Mouse (Mus musculus): ENCODE measurements at regions not wholly inside any gene's neighbourhood (a gene's known extent, or its start where the extent isn't known, plus 50 kb on each side); places are given as distances from the start of the nearest gene placed in this dataset.
"Not testable (repeated sequence)": the region's sequence is repeated elsewhere in the genome, so short reads cannot be mapped to it uniquely, and the experiment has no call there.

DNA sequence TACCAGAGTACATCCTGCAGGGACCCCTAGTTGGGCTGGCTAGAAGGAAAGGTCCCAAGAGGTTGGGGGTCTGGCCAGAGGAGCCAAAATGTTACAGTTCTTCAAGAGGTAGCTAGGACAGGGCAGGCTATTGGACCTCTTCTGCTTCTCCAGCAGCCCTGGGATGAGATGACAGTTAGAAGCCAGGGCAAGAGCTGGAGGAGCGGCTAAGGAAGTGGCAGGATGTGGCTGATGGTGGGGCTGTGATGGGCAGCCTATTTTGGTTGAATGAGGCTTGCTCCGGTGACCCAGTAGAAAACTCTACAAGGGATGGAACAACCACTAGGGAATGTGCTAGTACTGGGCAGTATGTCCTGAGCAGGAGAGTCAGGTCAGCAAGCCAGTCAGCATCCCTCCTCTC, 82.8 kb downstream of the Ddx11 start:
- DNase-seq (ENCODE audit: low spot score in 2 of 2) = no peak

DNA sequence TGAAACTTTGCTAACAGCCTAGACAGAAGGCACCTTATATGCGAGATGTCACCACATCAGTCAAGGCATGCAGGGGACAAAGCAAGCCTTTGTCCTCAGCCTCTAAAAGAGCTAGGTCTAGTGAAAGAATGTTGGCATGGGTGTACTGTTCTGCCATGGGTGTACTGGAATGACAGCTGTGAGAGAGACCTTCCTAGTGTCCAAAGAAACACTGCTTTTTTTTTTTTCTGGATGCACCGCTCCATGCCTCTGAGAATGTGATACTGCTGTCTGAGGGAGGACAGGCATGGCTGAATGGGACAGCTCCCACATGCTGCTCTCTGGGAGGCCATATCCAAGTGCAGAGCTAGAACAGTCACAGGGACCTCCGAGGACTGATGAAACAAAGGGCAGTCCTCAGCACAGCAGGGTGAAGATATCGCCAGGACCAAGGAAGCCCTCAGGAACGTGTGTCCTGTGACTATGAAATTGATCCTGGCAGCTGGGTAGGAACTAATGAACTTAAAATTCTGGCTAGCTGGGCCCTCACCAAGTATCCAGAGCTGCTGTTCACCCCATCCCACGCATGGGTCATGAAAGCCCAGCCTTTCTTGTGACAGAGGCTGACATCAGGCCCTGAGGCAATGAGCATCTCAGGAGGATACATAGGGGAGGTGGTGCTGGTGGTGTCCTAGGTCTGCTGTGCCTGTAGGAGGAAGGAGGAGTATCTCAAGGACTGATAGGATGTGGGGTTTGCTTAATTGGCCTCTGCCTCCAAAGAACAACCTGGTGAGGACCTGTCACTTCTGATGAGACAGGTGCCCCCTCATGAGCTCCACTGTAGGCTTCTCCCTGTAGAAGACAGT, 84.6 kb downstream of the Ddx11 start:
- DNase-seq (ENCODE audit: low spot score in 2 of 2) = not testable (repeated sequence)

DNA sequence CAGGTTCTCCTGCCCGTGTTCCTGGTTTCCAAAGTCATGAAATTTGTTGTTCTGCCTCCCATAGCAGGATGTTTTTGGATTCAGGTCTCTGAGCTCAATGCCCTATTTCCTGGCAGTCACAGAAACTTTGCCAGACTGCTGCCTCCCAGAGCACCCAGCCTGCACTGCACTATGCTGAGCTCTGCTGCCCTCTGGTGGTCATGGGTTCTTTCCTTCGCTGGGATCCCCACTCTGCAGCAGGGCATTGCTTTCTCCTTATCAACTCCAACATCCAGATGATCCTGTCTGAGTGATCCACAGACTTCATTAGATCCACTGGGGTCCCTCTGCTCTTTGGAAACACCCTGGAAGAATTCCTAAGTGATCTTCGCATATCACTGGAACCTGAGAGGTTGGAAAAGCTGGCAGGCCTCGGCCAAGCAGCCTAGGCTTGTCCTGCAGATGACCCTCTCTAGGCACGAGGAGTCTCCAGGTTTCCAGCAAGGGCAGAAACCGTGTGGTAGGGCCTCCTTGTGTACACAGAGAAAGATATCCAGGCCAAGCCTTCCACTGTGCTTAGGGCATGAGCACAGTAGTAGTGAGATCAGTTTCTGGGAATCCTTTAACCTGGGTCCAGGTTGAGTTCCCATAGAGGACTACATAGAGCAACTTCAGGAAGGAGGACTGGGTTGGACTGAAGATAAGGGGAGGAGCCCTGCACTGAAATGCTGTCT, 85.6 kb downstream of the Ddx11 start:
- DNase-seq (ENCODE audit: low spot score in 2 of 2) = not testable (repeated sequence)

DNA sequence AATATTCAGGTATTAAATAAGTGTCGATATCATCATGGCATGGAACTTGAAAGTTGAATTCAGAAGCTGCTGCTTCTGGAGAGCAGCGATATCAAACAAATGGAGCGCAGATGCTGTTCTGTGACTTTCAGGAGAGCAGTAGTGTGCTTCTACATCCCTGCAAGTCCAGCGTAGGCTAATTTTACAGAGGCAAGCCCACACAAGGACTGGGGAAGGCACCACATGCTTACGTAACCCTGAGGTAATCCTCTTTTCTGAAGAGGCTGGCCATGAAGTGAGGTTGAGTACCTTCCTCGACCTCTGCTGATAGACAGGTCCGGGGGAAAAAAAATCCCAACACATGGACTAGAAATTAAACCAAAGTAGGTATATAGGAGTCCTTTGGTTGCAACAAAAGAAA, 88.2 kb downstream of the Ddx11 start:
- DNase-seq (ENCODE audit: low spot score in 2 of 2) = no peak

DNA sequence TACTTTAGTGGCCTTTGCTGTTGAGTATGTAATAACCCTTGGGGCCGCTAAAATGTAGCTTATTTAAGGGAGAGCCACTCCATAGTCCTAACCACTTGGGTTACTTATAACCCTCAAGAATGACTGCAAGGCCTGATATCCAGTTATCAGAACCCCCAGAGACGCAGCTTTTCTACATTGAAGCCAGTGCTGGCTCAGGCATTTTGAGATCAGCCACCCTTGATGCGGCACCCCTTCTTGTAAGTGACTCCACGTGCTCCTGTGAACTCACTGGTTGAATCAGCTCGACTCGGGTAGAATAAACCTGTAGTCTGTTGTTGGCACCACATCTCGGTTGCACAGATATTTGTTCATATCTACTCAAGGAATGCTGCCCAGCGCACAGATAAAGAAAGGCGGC, 89.3 kb downstream of the Ddx11 start:
- no peak for DNase-seq (ENCODE audit: low spot score in 2 of 2)

DNA sequence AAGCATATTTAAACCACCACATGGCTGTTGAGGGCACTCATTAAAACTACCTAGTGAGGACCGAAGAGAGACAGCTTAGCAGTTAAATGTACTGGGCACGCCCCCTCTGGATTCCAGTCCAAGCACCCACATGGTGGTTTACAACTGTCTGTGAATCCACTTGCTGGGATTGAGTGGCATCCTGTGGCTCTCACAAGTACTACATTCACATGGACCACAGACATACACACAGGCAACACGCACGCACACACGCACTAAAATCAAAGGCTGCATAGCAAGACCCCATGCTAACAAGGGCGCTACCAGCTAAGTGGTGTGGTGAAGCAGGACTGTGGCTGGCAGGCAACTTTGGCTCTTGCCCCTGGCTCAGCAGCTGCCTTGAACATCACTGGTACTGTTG, 95.0 kb downstream of the Ddx11 start:
- no peak for DNase-seq (ENCODE audit: low spot score in 2 of 2)

DNA sequence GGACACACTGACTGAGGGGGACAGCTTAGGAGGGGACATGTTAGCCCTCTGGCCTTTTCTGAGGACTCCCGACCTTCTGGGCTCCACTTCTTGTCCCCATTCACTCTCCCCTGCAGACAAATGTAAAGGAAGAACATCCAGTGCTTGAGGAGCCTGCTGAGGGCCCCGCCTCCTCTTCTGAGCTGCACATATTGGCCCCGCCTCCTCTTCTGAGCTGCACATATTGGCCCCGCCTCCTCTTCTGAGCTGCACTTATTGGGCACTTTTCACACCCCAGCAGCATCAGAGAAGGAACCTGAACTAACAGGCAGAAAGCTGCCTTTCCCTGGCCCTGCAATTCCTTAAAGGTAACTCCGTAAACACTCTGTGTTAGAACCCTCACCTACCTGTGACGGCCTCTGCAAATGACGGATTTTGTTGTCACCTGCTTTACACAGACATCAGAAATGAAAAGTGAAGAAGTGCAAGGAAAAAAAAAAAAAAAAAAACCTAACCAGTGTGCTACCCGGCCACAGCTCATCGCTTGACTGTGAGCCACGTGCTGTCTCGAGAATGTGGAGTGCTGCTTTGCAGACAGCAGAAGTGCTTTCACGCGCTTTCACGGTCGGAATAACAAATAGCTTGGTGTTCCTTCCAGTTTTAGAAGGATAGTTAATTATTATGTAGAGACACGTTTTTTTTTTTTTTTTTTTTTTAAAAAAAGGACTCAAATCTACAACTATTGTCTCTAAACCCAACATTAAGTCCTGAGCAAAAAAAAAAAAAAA, 96.5 kb downstream of the Ddx11 start:
- DNase-seq (ENCODE audit: low spot score in 2 of 2) = no peak

DNA sequence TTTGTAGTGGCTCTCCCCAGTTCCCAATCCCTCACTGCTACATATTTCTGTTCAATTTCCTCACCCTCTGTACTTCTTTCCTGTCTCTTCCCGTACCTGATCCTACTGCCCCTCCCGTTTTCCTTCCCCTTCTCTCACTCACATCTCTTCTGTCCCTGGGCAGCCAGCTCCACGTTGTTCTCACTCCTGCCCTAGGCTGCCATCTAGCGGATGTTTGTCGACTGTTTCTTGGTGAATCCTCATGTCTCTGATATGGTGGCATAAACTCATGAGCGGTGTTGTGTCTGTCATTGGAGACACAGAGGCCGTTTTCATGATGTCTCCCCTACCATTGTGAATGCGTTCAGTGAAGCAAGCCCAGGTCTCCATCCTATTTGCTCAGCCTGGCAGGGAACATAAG, 97.9 kb downstream of the Ddx11 start:
- peak; percentile 75 to 83 for DNase-seq (ENCODE audit: low spot score in 2 of 2)

DNA sequence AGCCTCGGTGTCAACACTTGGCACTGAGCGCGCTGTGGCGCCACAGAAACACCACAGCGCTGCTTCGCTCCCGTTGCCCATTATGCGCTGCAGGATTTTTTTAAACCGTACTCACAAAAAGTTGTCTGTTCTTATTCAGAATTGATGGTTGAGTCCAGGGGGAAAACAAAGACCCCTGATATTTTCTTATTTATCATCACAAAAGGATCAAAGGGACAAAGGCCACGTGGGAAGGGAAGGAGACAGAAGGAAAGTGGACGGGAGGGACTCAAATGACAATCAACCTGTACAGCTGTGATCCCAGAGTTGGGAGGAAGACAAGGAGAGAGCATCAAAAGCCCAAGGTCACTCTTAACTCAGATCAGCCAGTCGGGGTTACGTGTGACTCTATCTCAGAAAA, 100.4 kb downstream of the Ddx11 start:
- no peak for DNase-seq (ENCODE audit: low spot score in 2 of 2)

DNA sequence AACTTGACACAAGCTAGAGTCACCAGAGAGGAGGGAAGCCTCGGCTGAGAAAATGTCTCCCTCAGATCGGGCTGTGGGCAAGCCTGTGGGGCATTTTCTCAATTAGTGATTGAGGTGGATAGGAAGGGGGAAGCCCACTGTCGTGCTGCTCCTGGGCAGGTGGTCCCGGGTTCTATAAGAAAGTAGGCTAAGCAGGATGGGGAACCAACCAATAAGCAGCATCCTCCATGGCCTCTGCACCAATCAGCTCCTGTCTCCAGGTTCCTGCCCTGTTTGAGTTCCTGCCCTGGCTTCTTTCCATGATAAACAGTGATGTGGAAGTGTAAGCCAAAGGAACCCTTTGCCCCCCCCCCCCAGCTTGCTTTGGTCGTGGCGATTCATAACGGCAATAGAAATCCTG, 100.9 kb downstream of the Ddx11 start:
- no peak for DNase-seq (ENCODE audit: low spot score in 2 of 2)

DNA sequence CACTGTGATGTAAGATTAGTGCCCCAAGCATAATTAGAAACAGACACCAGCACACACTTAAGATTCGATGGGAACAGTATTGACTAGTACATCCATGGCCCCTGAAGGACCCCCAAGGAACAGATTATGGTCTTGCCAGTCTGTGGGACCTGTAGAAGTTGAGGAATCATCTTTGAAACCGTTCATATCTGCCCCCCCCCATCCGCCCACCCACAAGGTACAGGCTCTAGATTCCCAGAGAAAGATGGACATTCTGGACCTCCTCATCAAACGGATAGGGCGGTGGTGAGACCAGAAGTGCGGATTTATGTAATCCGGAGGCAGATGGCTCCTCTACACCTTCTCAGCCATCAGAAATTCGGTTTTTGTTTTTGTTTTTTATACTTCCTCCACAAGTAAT, 109.1 kb downstream of the Ddx11 start:
- no peak for DNase-seq (ENCODE audit: low spot score in 2 of 2)

DNA sequence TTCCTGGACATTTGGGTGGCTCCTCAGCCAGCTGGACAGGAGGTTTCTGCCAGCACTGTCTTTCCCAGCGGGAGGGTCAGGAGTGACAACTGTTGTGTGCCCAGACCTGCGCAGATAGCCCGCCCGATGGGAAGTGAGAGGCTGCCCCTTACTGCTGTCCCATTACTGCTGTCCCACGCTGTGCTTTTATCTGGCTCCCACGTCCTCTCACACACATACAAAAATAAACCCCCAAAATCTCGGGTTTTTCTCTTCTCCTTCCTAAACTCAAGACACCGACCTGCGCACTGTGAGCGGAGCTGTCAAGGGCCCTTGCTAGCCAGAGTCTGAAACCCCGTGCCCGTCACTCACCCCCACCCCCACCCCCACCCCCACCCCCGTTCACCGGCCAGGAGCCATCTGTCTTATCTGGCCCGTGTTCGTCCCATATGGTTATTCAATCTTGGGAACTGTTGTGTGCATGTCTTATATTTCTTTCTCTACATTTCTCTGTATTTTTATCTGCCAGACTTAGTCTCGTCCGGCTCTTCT, 109.6 kb downstream of the Ddx11 start:
- no peak for DNase-seq (ENCODE audit: low spot score in 2 of 2)

DNA sequence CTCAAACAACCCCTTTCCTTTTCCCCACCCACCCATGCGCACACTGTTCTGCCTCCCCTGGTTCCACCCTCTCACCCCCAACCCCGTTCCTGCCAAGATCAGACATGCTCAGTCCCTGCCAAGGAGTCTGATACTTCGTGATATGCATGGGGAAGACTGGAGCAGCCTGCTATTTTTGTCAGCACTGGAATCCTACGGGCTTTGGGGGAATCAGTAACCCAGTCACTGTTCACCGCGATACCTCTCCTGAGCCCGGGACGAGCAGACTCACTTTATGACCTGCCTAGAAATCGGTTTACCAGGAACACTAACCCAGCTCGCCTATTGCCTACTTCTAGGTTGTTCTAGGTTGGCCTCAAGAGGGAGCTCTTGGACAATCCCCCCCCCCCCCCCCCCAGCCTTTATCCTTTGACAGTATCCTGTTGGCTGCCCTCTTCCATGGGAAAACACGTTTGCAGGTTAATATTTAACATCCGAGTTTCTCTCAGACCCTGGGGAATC, 110.2 kb downstream of the Ddx11 start:
- DNase-seq (ENCODE audit: low spot score in 2 of 2) = no peak

DNA sequence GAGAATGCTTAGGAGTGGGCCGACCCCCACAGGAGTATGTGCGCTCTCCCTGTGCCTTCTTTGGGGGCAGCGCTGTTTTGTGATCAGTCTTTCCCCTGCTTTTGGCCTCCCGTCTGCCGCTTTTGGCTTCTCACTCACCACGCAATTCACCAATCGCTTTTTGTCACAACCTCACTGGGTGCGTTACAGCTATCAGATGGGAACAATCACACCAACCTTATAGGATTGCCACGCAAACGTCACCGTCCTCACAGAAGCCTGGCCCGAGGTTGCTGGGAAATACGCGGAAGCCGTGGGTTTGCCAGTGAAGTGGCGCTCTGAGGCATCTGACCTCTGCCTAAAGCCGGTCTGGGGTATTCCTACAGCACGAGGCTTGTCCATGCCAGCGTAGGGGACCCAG, 111.1 kb downstream of the Ddx11 start:
- DNase-seq (ENCODE audit: low spot score in 2 of 2) = no peak

DNA sequence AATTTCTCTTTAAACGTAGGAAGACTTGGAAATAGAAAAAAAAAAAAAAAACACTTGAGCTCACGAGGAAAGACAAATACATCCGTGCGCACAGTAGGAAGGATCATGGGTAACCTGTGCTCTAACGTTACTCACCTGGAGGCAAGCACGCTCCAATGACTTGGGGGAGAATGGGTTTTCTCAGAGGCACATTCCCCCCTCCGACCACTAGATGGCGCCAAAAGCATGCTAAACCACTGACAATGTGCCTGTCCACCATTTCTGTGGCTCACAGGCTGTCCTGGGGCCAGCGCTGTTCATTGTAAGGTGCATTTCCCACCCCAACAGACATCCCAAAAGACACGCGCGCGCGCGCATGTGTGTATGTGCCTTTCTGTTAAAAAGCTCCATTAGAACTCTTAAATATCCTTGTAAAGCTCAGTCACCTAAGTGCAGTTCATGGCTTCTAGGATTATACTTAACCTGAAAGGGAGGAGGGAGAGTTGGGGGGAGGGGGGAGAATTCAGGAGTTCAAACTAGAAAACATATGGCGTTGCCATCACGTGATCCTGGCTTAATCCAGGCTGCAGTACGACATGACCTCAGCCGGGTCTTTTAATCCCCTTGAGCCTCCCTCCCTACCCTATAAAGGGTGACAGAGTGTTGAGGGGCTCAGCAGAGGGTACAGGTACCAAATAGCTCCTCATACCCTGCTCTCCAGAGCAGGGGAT, 111.9 kb downstream of the Ddx11 start:
- DNase-seq (ENCODE audit: low spot score in 2 of 2) = peak; percentile 85 to 88

DNA sequence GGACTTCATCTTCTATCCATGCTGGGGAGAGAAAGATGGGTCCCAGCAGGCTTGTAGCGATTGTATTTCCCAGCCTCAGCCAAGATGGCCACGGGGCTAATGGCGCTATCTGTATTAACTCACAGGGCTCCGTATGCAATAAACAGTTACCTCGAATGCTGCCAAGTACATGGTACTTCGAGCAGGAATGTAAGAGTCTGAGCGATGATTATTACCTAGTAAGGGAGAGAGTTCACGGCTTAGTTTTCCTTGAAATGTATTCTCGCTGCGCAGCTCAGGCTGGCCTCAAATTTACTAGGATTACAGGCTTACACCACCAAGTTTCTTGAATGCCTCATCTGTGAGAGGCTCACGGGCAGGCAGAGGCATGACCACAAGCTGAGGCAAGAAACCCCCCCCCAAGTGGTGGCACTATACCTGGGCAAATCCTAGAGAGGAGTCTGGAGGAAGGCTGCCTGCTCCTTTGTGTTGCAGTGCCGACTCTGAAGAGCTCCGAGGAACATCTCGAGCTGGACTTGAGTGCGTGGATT, 112.6 kb downstream of the Ddx11 start:
- DNase-seq (ENCODE audit: low spot score in 2 of 2) = no peak

DNA sequence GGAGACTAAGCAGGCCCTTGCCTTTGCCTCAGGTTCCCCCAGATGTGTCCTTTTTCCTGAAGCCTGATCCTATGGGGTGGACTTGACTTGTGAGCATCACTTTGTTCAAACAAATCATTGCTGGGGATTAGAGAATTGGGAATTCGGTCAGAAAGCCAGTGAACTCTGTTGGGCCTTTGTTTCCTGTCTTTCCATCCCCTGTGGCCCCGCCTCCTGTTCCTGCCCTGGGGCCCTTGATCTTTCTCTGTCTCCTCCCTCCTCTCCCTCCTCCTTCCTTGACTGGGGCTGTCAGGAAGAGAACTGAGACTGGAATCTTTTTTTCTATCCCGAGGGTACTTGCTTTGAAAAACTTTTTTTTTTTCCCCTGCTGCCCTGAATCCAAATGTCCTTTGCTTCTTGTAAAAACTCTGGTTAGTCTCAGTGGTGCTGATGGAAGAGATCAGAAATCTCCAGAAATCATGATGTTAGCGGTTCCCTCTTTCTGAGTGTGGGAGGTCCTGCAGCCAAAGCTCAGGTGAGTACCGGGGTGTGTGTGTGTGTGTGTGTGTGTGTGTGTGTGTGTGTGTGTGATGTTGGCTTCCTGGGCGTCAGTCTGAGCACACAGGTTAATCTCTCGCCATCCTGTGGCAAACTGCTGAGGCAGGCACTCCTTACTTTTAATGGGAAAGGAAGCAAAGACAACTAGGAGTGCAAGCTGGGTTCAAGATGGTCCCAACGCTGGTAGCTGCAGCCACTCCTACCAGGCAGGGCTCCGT, 118.7 kb downstream of the Ddx11 start:
- DNase-seq (ENCODE audit: low spot score in 2 of 2) = no peak

DNA sequence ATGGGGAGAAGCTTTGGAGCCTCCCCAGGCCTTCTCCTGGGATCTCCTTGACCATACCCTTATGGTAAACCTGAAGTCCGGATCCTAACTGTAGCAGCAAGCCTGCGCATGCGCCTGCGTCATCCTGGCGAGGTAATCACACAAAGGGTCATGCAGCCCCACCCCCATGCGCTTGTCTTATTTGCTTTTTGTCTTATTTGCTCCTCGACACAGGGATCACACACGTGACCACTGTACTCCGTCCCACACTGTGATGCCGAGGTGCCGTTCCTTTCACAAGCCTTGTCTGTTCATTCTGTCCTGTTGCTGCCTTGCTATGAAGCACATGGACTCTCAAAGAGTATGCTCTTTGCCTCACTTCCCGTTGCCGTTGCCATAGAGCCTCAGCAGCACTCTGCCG, 120.9 kb downstream of the Ddx11 start:
- DNase-seq (ENCODE audit: low spot score in 2 of 2) = no peak

DNA sequence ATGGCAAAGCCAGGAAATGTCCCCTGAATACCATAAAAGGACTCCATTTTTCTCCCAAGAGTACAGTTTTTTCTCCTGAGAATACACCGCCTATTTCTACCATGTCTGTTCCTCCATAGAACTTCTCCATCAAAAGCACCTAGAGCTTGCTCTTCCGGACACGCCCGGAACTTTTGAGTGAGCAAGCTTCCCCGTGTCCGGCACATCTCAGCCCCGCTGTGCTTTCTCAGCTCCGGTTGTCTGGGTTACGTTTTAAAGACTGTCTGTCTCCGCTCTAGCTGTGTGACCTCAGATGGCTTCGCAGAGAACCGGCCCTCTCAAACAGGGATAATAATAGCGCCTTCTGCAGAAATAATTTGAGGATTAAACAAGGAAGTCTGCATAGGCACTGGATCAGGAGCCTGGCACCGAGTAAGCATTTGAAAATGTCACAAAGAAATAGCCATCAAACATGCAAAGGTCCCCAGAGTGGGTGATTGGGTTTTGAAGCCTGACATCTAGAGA, 122.8 kb downstream of the Ddx11 start:
- DNase-seq (ENCODE audit: low spot score in 2 of 2) = no peak

DNA sequence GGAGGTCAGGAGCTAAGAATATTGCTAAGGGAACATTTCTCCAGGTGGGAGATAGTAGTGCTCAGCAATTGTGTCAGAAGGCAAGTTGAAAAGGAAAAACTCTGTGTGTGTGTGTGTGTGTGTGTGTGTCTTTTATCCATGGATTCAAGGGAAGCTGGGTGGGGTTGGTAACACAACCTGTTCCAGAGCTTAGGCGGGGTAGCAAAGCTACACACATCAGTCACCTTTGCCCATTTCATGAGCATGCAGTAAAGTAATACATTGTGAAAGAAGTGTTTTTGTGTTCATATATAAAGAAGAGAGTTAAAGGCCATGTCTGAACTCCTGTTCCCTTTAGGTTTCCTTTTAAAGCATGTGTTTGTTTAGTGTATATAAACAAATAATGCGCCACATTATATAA, 128.2 kb downstream of the Ddx11 start:
- no peak for DNase-seq (ENCODE audit: low spot score in 2 of 2)
